Mouse (Mus musculus) heart, embryonic 13.5 days (tissue): ENCODE measurements at regions not wholly inside any gene's neighbourhood (a gene's known extent, or its start where the extent isn't known, plus 50 kb on each side); places are given as distances from the start of the nearest gene placed in this dataset.

Experiments
- ATAC-seq: fragments of 200-750 bp; cut with Nextera tagmentation; 2 replicates; pipeline ENCODE4 v1.8.0; 2017; ENCODE audit warnings: moderate TSS enrichment; ENCODE audit not compliant: insufficient number of reproducible peaks, low FRiP score, low TSS enrichment; ENCODE audit errors: extremely low read depth
- H3K27ac ChIP-seq: fragments of 300-500 bp; sonication (generic); replicated peaks from 2 replicates; pipeline ENCODE4 v1.5.1; 2015; ENCODE audit warnings: moderate library complexity, mild to moderate bottlenecking, inconsistent platforms
- H3K27me3 ChIP-seq: fragments of 300-500 bp; sonication (generic); replicated peaks from 2 replicates; pipeline ENCODE4 v1.6.1; 2015; ENCODE audit warnings: mild to moderate bottlenecking, inconsistent platforms
- H3K36me3 ChIP-seq: fragments of 300-500 bp; sonication (generic); 2 replicates; pipeline ENCODE4 v1.6.1; 2015; ENCODE audit warnings: mild to moderate bottlenecking, inconsistent platforms
- H3K4me1 ChIP-seq: fragments of 300-500 bp; sonication (generic); 2 replicates; pipeline ENCODE4 v1.6.1; 2015; ENCODE audit warnings: inconsistent platforms
- H3K4me2 ChIP-seq: fragments of 300-500 bp; sonication (generic); 2 replicates; pipeline ENCODE4 v1.6.1; 2015; ENCODE audit warnings: inconsistent platforms, mild to moderate bottlenecking, moderate library complexity
- H3K4me3 ChIP-seq: fragments of 300-500 bp; sonication (generic); 2 replicates; pipeline ENCODE4 v1.5.1; 2015; ENCODE audit warnings: moderate library complexity, mild to moderate bottlenecking, inconsistent platforms
- H3K9ac ChIP-seq: fragments of 300-500 bp; sonication (generic); 2 replicates; pipeline ENCODE4 v1.6.1; 2015; ENCODE audit warnings: inconsistent platforms, mild to moderate bottlenecking, moderate library complexity
- H3K9me3 ChIP-seq: fragments of 300-500 bp; sonication (generic); 2 replicates; pipeline ENCODE4 v1.6.1; 2016; ENCODE audit warnings: inconsistent platforms
- WGBS: fragments of 180-500 bp; shearing (Covaris S2); methylation state at CpG from one replicate; pipeline ENCODE4 v1.1.7; 2015; ENCODE audit warnings: mixed read lengths; 5-methylcytosine and 5-hydroxymethylcytosine counted together

DNA sequence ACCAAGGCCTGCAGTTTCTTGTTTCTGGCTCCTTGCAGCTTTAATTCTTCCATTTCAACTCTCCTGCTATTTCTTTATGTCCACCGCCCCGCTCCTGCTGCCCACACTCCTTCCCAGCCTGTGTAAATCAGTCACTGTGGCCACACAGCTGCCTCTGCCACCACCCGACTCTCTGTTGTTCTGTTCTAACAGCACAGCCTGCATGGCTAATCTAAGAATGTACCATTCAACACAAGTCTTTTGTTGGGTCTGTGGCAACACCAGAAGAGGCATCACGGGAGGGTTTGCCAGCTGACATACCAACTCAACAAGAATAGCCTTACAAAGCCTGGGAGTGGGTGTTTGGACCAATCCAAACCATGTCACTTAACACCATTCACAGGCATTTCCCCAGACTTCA is 264.9 kb upstream of the Pum3 start:
- H3K36me3 ChIP-seq = no peaks in the 10 kb centered on the region
- 0 out of 2 replicates have a peak, but pooled peaks cover 5% of the 10 kb centered on the region for H3K9me3 ChIP-seq
- no peak overlapping the region for H3K4me2 ChIP-seq
- H3K9ac ChIP-seq = no peak overlapping the region
- H3K27me3 ChIP-seq = no peaks in the 10 kb centered on the region
- H3K4me1 ChIP-seq = no peaks in the 10 kb centered on the region
- H3K27ac ChIP-seq = no peak overlapping the region
- 76% methylated on average over 4 of the region's 4 CpGs for WGBS
- H3K4me3 ChIP-seq = no peak overlapping the region
- no peak for ATAC-seq

DNA sequence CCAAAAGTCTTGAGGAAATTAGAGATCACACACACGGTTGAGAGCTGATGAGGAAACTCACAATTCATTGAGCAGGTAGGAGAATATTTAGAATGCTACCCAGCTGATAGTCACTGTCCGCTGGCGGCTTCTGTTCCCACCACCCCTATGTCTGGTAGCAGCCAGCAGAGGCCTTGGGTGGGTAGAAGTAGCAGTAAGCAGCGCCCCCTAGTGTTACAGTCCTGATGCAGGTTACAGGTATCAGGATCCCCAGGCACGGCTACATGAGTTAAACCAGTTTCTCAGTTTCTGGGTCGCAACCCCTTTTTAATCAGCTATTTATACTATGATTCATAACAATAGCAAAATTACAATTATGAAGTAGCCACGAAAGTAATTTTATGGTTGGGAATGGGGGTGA is 264.1 kb upstream of the Pum3 start:
- no peak for ATAC-seq
- Histone ChIP-seq H3K36me3 (no peaks in the 10 kb centered on the region), H3K4me3 (no peak overlapping the region), H3K9me3 (0 out of 2 replicates have a peak, but pooled peaks cover 5% of the 10 kb centered on the region), H3K27ac (no peak overlapping the region), H3K9ac (no peak overlapping the region), H3K27me3 (no peaks in the 10 kb centered on the region), H3K4me1 (no peaks in the 10 kb centered on the region), H3K4me2 (no peak overlapping the region)
- WGBS = 69% methylated on average over 7 of the region's 7 CpGs

DNA sequence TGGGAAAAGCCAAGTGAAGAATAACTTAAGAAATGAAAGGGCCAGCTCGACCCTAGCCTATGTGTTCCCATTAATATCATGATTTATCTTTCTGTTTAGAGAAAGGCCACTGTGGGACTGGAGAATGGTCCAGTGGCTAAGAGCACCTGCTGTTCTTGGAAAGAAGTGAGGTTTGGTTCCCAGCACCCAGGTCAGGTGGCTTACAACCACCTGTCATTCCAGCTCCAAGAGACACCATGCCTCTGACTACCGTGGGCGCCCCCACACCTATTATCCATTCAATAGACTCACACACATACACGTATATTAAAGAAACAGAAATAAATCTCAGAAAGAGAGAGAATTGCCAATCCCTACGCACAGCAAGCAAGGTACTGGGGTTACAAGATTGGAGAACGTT is 263.3 kb upstream of the Pum3 start:
- Histone ChIP-seq H3K4me1 (no peaks in the 10 kb centered on the region), H3K9ac (no peak overlapping the region), H3K4me3 (no peak overlapping the region), H3K27ac (no peak overlapping the region), H3K9me3 (0 out of 2 replicates have a peak, but pooled peaks cover 5% of the 10 kb centered on the region), H3K36me3 (no peaks in the 10 kb centered on the region), H3K4me2 (no peak overlapping the region), H3K27me3 (no peaks in the 10 kb centered on the region)
- 85% methylated on average over 6 of the region's 6 CpGs for WGBS
- ATAC-seq = no peak

DNA sequence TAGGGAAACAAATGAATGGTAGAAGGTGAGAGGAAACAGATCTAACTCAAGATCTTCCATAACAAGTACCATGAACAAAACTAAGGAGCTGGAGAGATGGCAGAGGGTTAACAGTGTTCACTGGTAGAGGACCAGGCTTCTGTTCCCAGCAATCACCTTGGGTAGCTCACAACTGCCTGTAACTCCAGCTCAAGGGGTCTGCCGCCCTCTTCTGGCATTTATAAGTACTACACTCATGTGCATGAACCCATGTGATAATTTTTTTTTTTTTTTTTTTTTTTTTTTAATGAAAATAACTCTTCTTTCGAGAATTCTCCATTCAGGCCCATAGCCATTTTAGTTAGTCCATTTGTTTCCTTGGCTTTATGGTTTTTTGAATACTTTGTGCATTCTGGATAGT is 253.8 kb upstream of the Pum3 start:
- no peak overlapping the region for H3K27ac ChIP-seq
- no peaks in the 10 kb centered on the region for H3K27me3 ChIP-seq
- no peak overlapping the region for H3K4me2 ChIP-seq
- no peaks in the 10 kb centered on the region for H3K4me1 ChIP-seq
- no peak for ATAC-seq
- 39% methylated on average over 2 of the region's 2 CpGs for WGBS
- no peaks in the 10 kb centered on the region for H3K9me3 ChIP-seq
- H3K36me3 ChIP-seq = no peaks in the 10 kb centered on the region
- no peak overlapping the region for H3K9ac ChIP-seq
- no peak overlapping the region for H3K4me3 ChIP-seq

DNA sequence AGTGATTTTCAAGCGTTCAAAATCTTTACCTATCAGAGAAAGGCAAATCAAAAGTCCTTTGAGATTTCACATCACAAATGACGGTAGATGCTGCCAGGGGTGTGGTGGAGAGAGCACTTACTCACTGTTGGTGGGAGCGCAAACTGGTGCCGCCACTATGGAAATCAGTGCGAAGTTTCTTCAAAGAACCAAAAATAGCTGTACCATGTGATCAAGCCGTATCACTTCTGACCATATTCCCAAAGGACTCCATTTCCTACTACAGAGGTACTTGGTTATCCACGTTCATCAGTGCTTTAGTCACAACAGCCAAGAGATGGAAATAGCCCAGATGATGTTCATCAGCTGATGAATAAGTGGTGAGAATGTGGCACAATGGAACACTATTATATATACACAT is 249.8 kb upstream of the Pum3 start:
- H3K27ac ChIP-seq = no peak overlapping the region
- H3K9ac ChIP-seq = no peak overlapping the region
- no peaks in the 10 kb centered on the region for H3K27me3 ChIP-seq
- H3K9me3 ChIP-seq = no peaks in the 10 kb centered on the region
- H3K4me2 ChIP-seq = no peak overlapping the region
- no peak for ATAC-seq
- no peaks in the 10 kb centered on the region for H3K4me1 ChIP-seq
- H3K36me3 ChIP-seq = no peaks in the 10 kb centered on the region
- no peak overlapping the region for H3K4me3 ChIP-seq
- WGBS = 64% methylated on average over 7 of the region's 7 CpGs

DNA sequence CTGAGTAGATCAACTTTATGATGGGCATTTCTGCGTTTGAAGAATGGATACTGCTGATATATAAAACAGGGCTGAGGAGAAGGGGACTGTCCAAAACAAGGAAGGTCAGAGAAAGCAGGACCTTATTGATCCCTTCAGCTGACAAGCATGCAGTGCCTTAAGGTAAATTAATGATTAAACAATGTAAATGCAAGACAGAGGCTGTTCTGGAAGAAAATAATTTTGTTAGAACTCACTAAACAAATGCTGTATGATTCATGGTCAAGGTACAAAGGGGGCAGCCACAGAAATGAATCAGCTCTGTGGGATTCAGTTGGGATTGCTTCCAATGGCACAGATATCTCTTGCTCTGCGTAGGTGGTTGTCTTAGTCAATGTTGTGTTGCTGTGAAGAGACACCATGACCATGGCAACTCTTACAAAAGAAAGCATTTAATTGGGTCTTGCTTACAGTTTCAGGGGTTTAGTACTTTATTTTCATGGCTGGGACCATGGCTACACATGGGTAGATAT is 243.1 kb upstream of the Pum3 start:
- H3K9me3 ChIP-seq = no peaks in the 10 kb centered on the region
- H3K27me3 ChIP-seq = no peaks in the 10 kb centered on the region
- WGBS = 69% methylated on average over 2 of the region's 2 CpGs
- no peak for ATAC-seq
- no peaks in the 10 kb centered on the region for H3K4me1 ChIP-seq
- H3K4me2 ChIP-seq = no peak overlapping the region
- H3K36me3 ChIP-seq = no peaks in the 10 kb centered on the region
- no peak overlapping the region for H3K27ac ChIP-seq
- H3K4me3 ChIP-seq = no peak overlapping the region
- no peak overlapping the region for H3K9ac ChIP-seq

DNA sequence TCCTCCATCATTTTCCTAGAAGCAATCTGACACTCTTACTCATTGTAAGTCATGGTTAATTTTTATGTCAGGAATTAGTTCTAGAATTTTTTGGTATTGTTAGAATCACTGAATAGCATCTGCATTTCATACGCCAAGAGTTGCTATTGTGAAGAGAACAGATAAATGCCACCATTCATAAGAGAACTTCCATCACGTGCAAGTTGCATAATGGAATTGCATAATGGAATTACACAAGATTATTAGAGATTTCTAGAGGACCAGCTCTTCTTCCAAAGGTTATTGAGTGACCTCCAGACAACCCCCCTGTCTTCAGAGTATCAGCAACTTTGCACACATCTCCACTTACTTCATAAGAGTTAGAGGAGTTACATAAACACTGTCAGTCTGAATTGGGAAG is 233.7 kb upstream of the Pum3 start:
- no peaks in the 10 kb centered on the region for H3K36me3 ChIP-seq
- H3K4me2 ChIP-seq = no peak overlapping the region
- H3K9me3 ChIP-seq = no peaks in the 10 kb centered on the region
- no peak overlapping the region for H3K27ac ChIP-seq
- no peak for ATAC-seq
- no peaks in the 10 kb centered on the region for H3K4me1 ChIP-seq
- no peak overlapping the region for H3K9ac ChIP-seq
- H3K4me3 ChIP-seq = no peak overlapping the region
- H3K27me3 ChIP-seq = no peaks in the 10 kb centered on the region
- WGBS = 67% methylated on average over 2 of the region's 2 CpGs

DNA sequence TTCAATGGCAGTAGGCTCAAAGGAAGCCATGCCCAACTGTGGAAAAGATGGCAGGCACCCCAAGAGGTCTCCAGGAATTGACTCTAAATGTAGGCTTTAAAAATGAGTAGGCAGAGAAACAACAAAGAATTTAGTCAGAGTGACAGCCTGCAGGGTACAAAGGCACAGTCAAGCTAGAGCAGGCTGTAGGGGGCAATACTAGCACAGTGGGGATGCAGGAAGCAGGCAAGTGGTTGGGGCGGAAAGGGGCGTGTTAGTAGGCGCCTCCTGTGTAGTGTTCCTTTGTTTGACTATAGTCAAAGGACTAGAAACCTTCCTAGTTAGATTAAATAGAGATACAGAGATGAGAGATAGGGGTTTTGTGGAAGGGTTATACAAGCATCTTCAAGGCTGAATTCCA is 211.4 kb upstream of the Pum3 start:
- 59% methylated on average over 3 of the region's 3 CpGs for WGBS
- no peaks in the 10 kb centered on the region for H3K9me3 ChIP-seq
- ATAC-seq = no peak

DNA sequence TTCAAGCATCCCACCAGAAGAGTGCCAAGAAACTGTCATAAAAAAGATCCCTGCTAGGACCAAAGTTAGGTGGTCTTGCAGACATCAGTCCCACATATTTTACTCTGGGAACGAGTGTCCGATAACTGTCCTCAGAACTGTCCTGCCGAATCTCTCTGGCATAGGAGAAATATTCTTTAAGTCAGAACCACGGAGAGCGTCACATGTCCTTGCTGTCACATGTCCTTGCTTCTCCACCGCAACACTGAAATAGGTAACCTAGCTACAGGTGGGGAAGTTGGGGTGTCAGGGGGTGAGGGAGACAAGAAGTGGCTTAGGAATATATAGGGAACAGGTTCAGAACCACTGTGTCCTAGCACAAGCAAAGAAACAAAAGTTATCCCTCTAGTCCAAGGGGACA is 203.5 kb upstream of the Pum3 start:
- Histone ChIP-seq H3K9me3 (no peaks in the 10 kb centered on the region), H3K4me1 (no peaks in the 10 kb centered on the region), H3K9ac (no peak overlapping the region), H3K4me3 (no peak overlapping the region), H3K36me3 (no peaks in the 10 kb centered on the region), H3K27me3 (no peaks in the 10 kb centered on the region), H3K27ac (no peak overlapping the region), H3K4me2 (no peak overlapping the region)
- ATAC-seq = no peak
- 70% methylated on average over 6 of the region's 6 CpGs for WGBS

More for the DNA sequence above, 211.4 kb upstream of the Pum3 start:
- no peak overlapping the region for H3K4me3 ChIP-seq
- H3K36me3 ChIP-seq = no peaks in the 10 kb centered on the region
- no peaks in the 10 kb centered on the region for H3K4me1 ChIP-seq
- H3K4me2 ChIP-seq = no peak overlapping the region
- H3K27me3 ChIP-seq = no peaks in the 10 kb centered on the region
- H3K9ac ChIP-seq = no peak overlapping the region
- no peak overlapping the region for H3K27ac ChIP-seq

DNA sequence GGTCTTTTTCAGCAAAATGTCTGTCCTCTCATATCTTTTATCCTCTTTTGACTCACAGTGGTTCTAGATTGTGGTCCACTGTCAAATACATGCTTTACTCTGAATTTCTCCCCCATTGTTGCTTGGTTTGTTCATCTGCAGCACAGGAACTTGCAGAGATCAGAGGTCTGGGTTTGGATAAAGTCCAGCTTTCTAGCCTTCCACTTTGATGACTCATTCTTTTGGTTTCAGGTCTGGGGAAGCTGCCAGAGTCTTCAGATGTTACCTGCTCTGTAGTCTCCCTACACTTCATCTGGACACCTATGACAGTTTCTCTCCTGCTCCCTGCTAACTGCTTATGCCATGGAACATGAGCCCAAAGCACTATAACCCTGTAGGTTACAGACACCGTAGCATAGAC is 198.0 kb upstream of the Pum3 start:
- H3K27me3 ChIP-seq = no peaks in the 10 kb centered on the region
- H3K4me1 ChIP-seq = no peaks in the 10 kb centered on the region
- H3K9me3 ChIP-seq = no peaks in the 10 kb centered on the region
- WGBS = 88% methylated on average over 1 of the region's 1 CpGs
- H3K27ac ChIP-seq = no peak overlapping the region
- H3K4me3 ChIP-seq = no peak overlapping the region
- no peak for ATAC-seq
- no peak overlapping the region for H3K9ac ChIP-seq
- H3K4me2 ChIP-seq = no peak overlapping the region
- no peaks in the 10 kb centered on the region for H3K36me3 ChIP-seq

DNA sequence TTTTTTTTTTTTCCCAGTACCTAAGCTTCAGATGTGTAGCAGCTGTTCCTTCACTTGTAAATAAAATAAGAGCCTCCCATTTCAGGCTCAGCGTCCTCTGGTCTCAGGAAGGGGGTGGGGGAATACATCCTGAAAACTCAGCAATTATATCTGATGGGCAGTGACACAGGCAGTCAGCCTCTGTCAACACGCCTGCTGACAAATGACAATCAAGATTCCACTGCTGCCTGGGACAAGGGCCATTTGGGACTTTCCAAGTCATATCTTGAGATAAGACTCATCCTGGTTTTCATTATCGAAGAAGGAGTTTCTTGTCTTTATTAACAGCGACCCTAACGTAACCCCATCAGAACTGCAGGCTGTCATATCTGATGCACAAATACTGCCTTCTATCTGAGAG is 187.9 kb upstream of the Pum3 start:
- H3K4me3 ChIP-seq = no peak overlapping the region
- no peaks in the 10 kb centered on the region for H3K36me3 ChIP-seq
- no peak overlapping the region for H3K4me2 ChIP-seq
- WGBS = 24% methylated on average over 5 of the region's 5 CpGs
- peaks cover 6% of the 10 kb centered on the region; the same call in 1 of the 2 replicates for H3K4me1 ChIP-seq
- H3K27ac ChIP-seq = no peak overlapping the region
- no peaks in the 10 kb centered on the region for H3K27me3 ChIP-seq
- no peak overlapping the region for H3K9ac ChIP-seq
- no peak for ATAC-seq
- H3K9me3 ChIP-seq = no peaks in the 10 kb centered on the region

DNA sequence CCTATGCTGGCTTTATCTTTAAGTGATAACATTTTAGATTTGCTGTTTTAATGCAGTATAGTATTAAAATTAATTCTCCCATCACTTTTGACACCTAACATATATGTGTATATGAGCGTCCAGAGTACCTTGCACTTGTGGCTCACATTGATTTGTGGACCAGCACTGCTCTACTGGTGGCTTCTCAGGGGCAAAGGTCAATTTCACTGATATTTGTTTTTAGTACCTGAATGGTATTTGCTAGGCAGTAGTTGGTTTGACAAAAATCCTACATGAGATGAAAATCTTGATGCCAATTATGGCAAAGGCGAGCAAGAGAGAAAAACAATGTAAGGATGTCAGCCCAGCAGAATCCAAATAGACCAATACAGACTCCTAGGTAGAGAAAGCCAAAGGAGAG is 177.3 kb upstream of the Pum3 start:
- H3K4me3 ChIP-seq = no peak overlapping the region
- no peaks in the 10 kb centered on the region; the same call in 1 of the 2 replicates for H3K4me1 ChIP-seq
- H3K4me2 ChIP-seq = no peak overlapping the region
- H3K27ac ChIP-seq = no peak overlapping the region
- H3K36me3 ChIP-seq = no peaks in the 10 kb centered on the region
- no peak for ATAC-seq
- WGBS = 80% methylated on average over 2 of the region's 2 CpGs
- no peaks in the 10 kb centered on the region for H3K9me3 ChIP-seq
- H3K27me3 ChIP-seq = no peaks in the 10 kb centered on the region
- no peak overlapping the region for H3K9ac ChIP-seq
